Mouse (Mus musculus) CH12.LX (cell line): ENCODE results near the gene Clec4b2.
"Not testable (repeated sequence)": the region's sequence is repeated elsewhere in the genome, so short reads cannot be mapped to it uniquely, and the experiment has no call there.

Source experiments
- CTCF ChIP-seq, 2 experiments: IDR thresholded peaks in 1 of 2; conservative IDR thresholded peaks in 1 of 2; 2 replicates each; pipeline ENCODE4 v1.5.1; 2011 to 2012; ENCODE audit warnings: low read depth in 2 of 2, low read length in 2 of 2, improper control_type of control experiment in 1 of 2, inconsistent platforms in 1 of 2, mild to moderate bottlenecking in 1 of 2, moderate library complexity in 1 of 2
- EP300 ChIP-seq: IDR thresholded peaks from 2 replicates; pipeline ENCODE4 v1.6.1; 2011; ENCODE audit warnings: low read length, improper control_type of control experiment
- POLR2A ChIP-seq: IDR thresholded peaks from 2 replicates; pipeline ENCODE4 v1.6.1; 2011; ENCODE audit warnings: low read depth, mild to moderate bottlenecking, improper control_type of control experiment, low read length
- TCF12 ChIP-seq: IDR thresholded peaks from 2 replicates; pipeline ENCODE4 v1.6.1; 2014; ENCODE audit warnings: low read depth, mild to moderate bottlenecking, inconsistent platforms, low read length, improper control_type of control experiment

GRCm38 (mm10) chr6:123208077-123208439, 35.4 kb downstream of the Clec4b2 start:
- TF ChIP-seq EP300; TCF12; CTCF (conservative IDR thresholded peaks at IDR 0.05 in 1 of 2, IDR thresholded peaks at IDR 0.05 in 1 of 2; ENCODE audit: low read depth in 2 of 2, low read length in 2 of 2); POLR2A: not testable (repeated sequence)
